Comparison of ENCODE assay signal across 8 mouse cellular contexts in genomic region chr10:60080601-60080981, GRCm38 (mm10). TPM values are rescaled to one million over a fixed set of nuclear protein-coding genes. Genes with fewer than 3 reads are reported as not detected.
DNase-seq lines count a peak whose midpoint lies in the region; ATAC-seq and TF ChIP-seq lines count a peak whose summit lies in the region.

No protein-coding gene starts in this region.

- H3K27me3 ChIP-seq in hindbrain, embryonic 14.5 days (ENCODE audit: control insufficient read depth, insufficient read depth, low read length) = no peaks in the 10 kb centered on the region

- no peak overlapping the region for H3K9ac ChIP-seq in hindbrain, embryonic 14.5 days

- H3K4me3 ChIP-seq in left cerebral cortex, adult 2 months = no peak overlapping the region
- no peak overlapping the region for H3K4me3 ChIP-seq in hindbrain, embryonic 14.5 days (replicated peaks; ENCODE audit: low read length)

- TF ChIP-seq CTCF in left cerebral cortex, adult 2 months (IDR thresholded peaks at IDR 0.05) = no peak

- 63% methylated on average over 5 of the region's 5 CpGs for WGBS in hindbrain, embryonic 14.5 days

- no peaks in the 10 kb centered on the region for H3K36me3 ChIP-seq in hindbrain, embryonic 14.5 days (replicated peaks; ENCODE audit: control insufficient read depth, insufficient read depth)

- peaks cover 19% of the 10 kb centered on the region for H3K4me1 ChIP-seq in hindbrain, embryonic 14.5 days (replicated peaks; ENCODE audit: control insufficient read depth, insufficient read depth, low read length)

- no peak overlapping the region for H3K4me2 ChIP-seq in hindbrain, embryonic 14.5 days (replicated peaks)

- DNase-seq in left cerebral cortex, adult 2 months (ENCODE audit: extremely low spot score in 1 of 2, low spot score in 2 of 2) = no peak
- no peak for DNase-seq in left cerebral cortex, postnatal 25 days (ENCODE audit: low spot score in 2 of 2)
- peak; percentile 17 for DNase-seq in embryo, embryonic 9.5 days (ENCODE audit: extremely low spot score)
- DNase-seq in hindbrain, embryonic 14.5 days (ENCODE audit: low spot score) = no peak
- no peak for DNase-seq in urinary bladder, postnatal 4 days (ENCODE audit: low spot score in 2 of 2)
- no peak for DNase-seq in urinary bladder, postnatal 10 days (ENCODE audit: low spot score)
- no peak for DNase-seq in right cerebral cortex, postnatal 25 days

- H3K9me3 ChIP-seq in hindbrain, embryonic 14.5 days (ENCODE audit: control insufficient read depth, low read length) = no peaks in the 10 kb centered on the region

- no peak for ATAC-seq in hindbrain, embryonic 14.5 days (ENCODE audit: low FRiP score)
- peak; percentile 28; the same call in 1 of the 2 replicates for ATAC-seq in megakaryocyte, adult 5-6 weeks (ENCODE audit: poor library complexity, severe bottlenecking)

- intact Hi-C loops in left cerebral cortex, adult 2 months (cut with DNase I) = no loop called here
- intact Hi-C loops in left cerebral cortex, postnatal 25 days (cut with DNase I) = no loop called here

- peak overlapping the region; percentile 72; the same call in 1 of the 2 replicates for H3K27ac ChIP-seq in left cerebral cortex, adult 2 months
- peak overlapping the region; percentile 58; the same call in 1 of the 2 replicates for H3K27ac ChIP-seq in hindbrain, embryonic 14.5 days

RNA-seq across cellular contexts. Expression of gene Spock2, which starts 25.4 kb away (rescaled TPM):
- 100 to 1,000 TPM; 541 to 578 TPM for total RNA-seq in left cerebral cortex, adult 2 months (2021)
- 100 to 1,000 TPM; 588 to 602 TPM for total RNA-seq in left cerebral cortex, postnatal 25 days (2021)
- 85.3 and 88.8 TPM in 2 replicates for polyA plus RNA-seq in hindbrain, embryonic 14.5 days (2014; fragmentation: Nextera tagmentation; extraction: Ambion mirVana)
- total RNA-seq in megakaryocyte, adult 5-6 weeks (2015) = 0.11 and 0.20 TPM in 2 replicates
- total RNA-seq in megakaryocyte, adult 5-6 weeks (2017) = 0.04 and 0.07 TPM in 2 replicates

Comparison
In these comparisons a context has a peak if more than half of its experiments do, and no peak if none do; other contexts are left out.
1. RNA of gene Spock2, which starts 25.4 kb away (total RNA-seq): 588 to 602 TPM in left cerebral cortex, postnatal 25 days and 541 to 578 TPM in left cerebral cortex, adult 2 months; 0.04 to 0.20 TPM in megakaryocyte, adult 5-6 weeks; every median in the first group is over 100 times any median in the second.